Mouse (Mus musculus) neural tube, embryonic 10.5 days (tissue): ENCODE measurements around the gene Adcy4.

ENCODE experiments used
- DNase-seq: peaks from one replicate; pipeline ENCODE4 v3.0.0-alpha.2; 2017; ENCODE audit warnings: low spot score; ENCODE audit errors: extremely low spot score

The Adcy4 gene

GRCm38 (mm10) chr14:55788256-55789050, 4.6 kb upstream of the Adcy4 start, which contains the start of gene Ripk3:
Gene Ripk3 (minus strand): TSS chr14:55788865.
- no peak for DNase-seq

GRCm38 (mm10) chr14:55787731-55788130, 3.8 kb upstream of the Adcy4 start:
- DNase-seq, result no peak

DNA sequence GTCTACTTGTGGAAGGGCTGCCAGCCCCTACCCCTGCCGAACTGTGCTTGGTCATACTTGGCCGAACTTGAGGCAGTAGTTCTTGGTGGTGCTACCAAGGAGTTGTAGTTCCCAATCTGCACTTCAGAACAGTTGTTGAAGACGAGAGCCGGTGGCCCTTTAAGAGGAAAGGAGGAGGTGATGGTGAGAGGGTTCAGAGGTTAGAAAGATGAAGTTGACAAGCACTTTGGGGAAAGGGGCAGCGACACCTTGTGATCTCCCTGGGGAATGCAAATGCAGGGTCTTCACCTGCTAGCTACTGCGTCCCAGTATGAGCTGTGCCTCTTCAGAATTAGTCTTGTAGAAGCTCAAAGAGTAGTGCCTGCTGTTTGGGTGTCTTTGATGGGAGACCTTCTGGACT, 1.3 kb upstream of the Adcy4 start:
- no peak for DNase-seq

GRCm38 (mm10) chr14:55783171-55783957, 531 bp downstream of the Adcy4 start:
- no peak for DNase-seq

DNA sequence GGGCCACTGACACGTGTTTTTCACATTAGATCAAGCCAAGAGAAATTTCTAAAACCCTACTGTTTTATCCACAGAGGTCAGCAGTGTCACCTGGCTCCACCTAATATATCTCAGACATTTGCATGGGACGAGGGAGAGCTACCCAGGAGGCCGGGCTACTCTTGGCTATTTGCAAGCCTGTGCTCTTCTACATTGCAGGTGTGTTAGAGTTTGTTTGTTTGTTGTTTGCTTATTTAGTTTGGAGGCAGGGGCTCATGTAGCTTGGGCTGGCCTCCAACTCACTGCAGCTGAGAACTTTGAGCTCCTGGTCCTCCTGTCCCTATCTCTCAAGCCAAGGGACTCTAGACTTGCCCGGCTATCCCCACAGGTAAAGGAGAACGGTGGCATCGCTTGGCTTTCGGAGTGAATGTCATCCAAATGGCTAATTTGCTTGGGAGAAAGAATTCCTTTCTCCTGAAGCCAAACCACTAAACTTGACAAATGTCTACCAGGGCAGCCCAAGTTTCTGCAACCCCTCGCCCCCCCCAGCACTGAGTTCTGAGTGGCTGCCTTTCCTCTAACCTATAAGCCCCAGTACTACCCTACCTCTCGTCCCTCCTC, 1.4 kb downstream of the Adcy4 start:
- no peak for DNase-seq

- DNase-seq, result peak; percentile 66
Measured at GRCm38 (mm10) chr14:55781310-55781709, 2.6 kb downstream of the Adcy4 start.

DNA sequence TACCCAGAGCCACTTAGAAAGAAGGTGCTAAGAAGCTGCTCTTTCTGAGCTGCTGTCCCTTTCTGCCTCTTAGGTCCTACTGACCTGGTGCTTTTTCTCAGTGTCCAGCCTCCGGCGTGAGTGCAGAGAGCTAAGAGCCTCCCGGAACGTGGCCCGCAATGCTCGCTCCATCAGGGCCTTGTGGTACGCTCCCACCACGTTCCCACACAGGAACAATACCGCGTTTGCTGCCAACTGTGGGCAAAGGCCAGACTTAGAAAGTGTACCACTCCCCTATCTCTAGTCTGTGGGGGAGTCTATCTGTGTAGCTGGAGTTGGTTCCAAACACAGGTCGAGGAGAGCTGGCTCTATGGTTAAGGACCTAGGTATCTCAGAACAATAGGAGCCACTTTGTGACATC, 3.2 kb downstream of the Adcy4 start:
- no peak for DNase-seq

GRCm38 (mm10) chr14:55779656-55780055, 4.2 kb downstream of the Adcy4 start:
- DNase-seq, result no peak

DNA sequence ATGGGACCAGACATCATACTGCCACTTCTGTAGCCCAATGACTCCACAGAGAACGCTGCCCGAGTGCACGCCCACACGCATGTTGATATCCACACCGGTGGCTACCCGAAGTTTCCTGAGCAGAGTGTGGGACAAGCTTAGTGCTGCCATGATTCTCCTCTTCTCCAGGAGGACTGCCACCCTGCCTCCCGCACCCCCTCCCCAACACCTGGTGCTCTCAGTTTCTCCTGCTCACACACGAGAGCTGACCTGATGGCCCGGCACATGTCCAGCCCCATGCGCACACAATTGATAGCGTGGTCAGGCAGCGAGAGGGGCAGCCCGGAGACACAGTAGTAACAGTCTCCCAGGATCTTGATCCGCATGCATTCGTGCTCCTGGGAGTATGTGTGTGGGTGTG, 5.2 kb downstream of the Adcy4 start:
- DNase-seq, result no peak

DNA sequence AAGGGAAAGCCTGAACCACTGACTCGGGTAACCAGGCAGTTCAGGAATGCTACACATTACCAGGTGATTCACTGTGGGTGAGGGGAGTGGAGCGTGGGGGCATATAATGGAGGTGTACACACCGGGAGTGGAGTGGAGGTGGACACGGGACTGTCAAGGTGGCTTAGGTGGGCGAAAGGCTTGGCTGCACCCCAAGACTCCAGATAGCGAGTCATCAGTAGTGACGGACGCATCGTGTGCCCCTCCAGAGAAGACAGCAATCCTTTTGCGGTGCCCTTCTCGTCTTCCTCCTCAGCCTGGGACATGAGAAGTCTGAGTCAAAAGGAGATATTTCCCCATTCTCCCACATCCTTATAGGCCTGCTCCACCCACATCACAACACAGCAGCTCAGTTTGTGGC, 6.1 kb downstream of the Adcy4 start:
- DNase-seq, result no peak

DNA sequence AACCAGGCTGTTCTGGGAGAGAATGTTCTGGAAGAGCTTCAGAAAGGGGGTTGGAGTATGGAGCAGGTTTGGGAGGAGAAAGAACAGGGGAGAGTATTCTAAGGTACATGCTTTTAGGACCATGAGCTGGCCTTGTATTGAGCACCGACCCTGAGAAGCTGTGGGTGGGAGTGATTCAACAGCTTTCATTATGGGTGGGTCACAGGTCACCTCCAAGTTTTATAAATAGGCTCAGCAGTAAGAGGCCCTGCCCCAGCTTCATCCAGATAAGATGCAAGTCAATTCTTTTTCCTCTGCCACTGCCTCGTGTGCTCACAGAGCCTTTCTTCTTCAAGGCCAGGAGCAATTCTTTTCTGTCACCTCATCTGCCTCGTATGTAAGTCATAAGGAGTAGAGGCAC, 6.7 kb downstream of the Adcy4 start:
- DNase-seq, result no peak

DNA sequence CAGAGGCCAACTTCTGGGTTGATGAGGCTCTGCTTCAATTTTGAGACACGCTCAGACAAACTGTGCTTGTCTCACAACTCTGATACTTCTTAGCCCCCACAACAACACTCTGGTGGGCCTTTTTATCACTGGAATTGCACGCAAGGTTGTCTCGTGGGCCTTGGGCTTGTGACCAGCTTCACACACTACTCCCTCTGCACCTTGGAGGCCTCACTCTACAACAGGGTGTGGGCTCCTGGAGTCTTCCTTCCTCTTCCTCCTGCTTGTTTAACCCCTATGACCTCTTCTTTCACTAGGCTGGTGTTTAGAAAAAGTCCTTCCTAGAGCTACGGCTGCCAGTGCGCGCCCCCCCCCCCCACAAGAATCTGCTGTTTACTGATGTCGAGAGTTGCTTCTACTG, 7.2 kb downstream of the Adcy4 start:
- no peak for DNase-seq

DNA sequence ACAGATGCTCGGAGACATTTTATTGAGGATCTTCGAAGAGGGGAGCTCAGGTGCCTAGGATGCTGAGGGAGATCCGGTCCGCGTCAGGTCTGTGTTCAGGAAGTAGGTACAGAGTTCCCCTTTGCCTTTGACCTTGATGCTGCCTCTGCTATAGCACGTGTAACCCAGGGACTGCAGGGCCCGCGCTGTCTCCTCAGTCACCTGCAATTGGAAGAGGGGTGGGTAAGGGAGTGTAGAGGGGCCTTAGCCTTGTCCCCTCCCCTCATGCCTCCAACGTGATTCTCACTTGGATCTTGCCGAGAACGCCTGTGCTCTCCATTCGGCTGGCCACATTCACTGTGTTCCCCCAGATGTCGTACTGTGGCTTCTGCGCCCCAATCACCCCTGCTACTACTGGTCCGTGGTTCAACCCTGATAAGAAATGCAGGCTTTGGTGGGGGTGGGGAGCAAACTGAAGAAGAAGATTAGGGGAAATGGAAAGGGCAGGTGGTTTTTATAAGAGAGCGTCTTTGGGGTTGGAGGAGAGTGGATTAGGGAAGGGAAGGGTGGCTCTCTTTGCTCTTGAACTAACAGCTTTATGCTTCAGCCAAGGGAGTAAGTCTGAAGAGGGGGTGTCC, 14.7 kb downstream of the Adcy4 start:
- no peak for DNase-seq

DNA sequence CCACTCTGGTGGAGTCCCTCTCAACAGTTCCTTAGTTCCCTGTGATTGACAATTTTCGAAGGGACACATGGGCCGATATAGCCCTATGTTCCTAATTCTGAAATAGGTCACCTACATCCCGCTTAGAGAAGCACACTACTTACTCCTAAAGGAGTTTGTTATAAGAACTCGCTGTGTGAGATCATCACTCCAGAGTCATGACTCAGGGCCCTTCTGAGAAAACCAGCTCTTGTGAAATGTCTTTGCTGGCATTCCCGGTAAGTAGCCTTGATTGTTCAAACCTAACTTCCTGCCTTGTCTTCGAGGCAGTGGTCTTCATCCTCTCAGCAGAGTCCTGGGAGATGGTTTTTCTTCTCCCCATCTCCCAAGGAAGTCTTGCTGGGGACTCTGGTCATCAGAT, 15.3 kb downstream of the Adcy4 start:
- DNase-seq, result no peak

DNA sequence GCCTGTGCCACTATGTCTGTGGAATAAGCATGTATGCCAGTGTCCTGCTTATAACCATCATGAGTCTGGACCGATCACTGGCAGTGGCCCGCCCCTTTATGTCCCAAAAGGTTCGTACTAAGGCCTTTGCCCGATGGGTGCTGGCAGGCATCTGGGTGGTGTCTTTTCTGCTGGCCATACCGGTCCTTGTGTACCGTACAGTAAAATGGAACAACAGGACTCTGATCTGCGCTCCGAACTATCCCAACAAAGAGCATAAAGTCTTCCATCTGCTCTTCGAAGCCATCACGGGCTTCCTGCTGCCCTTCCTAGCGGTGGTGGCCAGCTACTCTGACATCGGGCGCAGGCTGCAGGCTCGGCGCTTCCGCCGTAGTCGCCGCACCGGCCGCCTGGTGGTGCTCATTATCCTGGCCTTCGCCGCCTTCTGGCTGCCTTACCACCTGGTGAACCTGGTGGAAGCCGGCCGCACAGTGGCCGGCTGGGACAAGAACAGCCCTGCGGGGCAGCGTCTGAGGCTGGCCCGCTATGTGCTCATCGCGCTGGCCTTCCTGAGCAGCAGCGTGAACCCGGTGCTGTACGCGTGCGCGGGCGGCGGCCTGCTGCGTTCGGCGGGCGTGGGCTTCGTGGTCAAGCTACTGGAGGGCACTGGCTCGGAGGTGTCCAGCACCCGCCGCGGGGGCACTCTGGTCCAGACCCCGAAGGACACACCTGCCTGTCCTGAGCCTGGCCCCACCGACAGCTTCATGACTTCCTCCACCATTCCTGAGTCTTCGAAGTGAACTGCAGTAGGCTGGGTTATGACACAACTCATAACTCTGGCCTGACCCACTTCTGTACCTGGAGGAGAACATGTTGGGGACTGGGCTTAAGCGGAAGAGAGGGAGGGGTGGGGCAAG, 16.1 kb downstream of the Adcy4 start:
- peak; percentile 72 for DNase-seq

- DNase-seq, result no peak
Measured at GRCm38 (mm10) chr14:55765696-55766095, 18.2 kb downstream of the Adcy4 start, which contains the start of gene Ltb4r1. Gene Ltb4r1 (plus strand): TSS chr14:55765962.

- no peak for DNase-seq
Measured at GRCm38 (mm10) chr14:55763166-55763565, 20.7 kb downstream of the Adcy4 start.

GRCm38 (mm10) chr14:55762001-55762821, 21.7 kb downstream of the Adcy4 start:
- DNase-seq, result peak; percentile 82

- no peak for DNase-seq
Measured at GRCm38 (mm10) chr14:55761163-55761562, 22.7 kb downstream of the Adcy4 start, which contains the start of gene Ltb4r2. Gene Ltb4r2 (plus strand): TSS chr14:55761428.

DNA sequence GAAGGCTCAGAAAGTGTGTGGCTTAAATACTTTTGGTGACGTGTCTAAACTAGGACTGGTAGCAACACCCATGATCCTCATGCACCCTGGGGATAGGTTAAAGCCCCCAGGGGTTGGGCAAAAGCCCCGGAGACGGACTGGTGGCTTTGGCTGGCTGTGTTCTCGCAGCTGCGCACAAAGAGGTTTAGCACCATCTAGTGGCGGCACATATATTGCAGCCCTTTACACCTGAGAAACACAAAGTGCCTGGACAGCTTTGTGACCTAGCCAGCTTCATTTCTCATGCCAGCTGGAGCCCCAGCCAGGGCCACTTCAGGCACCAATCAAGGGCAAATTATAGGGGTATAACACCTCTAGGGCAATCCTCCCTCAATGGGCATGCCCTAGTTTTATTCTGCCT, 23.7 kb downstream of the Adcy4 start:
- DNase-seq, result peak; percentile 90
